Mouse (Mus musculus): Measurements from ENCODE around the gene Leng8.

Leng8 gene

DNA sequence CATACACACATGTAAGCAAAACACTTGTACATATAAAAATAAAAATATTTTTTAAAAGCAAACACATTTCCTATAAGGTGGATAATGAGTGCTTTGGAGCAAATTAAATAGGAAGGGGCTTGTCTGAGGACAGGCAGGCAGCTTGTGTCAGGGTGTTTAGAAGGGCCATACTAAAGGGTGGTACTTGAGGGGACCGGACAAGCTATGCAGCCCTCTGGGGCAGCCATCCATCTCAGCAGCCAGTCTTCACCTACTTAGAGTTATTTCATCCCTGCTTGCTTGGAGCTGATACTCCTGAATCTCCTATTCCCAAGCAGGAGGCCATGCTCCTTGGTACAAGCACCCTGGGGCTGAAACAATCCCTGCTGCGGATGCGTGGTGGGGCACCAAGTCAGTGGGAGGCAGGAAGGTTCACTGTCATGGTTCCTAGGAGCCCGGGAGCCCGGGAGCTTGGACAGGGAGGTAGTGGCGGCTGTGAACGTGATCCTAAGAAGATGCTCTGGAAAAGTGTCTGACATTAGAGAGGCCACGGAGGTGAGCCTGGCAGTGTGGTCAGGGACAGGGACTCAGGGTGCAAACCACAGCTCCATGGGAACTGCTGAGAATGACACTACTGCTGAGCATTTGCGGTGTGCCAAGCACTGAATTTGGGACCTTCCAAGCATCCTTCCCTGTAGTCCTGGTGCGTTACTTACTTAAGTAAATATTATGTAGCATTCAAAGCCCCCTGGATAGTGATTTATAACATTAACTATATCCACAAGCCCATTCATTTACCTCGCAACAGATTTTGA lies 9.7 kb upstream of the Leng8 start:
- DNase-seq (ENCODE audit: low spot score): no peak

DNA sequence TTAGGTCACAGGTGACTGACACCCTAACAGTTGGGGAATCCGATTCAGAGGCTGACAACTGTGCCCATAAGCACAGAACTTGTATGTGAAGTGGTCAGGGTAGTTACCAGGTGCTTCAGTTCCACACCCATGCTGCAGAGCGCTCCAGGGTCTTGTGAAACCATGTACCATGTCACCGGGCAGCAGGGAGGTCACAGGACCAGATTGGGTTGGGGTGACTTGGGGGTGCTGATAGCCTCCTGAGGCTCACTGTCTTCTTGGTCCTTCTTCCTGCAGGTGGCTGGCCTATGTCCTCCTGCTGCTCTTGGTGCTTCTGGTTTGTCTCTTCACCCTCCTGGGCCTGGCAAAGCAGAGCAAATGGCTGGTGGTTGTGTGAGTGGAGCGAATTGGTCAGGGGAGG lies 8.9 kb upstream of the Leng8 start:
- DNase-seq (ENCODE audit: low spot score): no peak

DNA sequence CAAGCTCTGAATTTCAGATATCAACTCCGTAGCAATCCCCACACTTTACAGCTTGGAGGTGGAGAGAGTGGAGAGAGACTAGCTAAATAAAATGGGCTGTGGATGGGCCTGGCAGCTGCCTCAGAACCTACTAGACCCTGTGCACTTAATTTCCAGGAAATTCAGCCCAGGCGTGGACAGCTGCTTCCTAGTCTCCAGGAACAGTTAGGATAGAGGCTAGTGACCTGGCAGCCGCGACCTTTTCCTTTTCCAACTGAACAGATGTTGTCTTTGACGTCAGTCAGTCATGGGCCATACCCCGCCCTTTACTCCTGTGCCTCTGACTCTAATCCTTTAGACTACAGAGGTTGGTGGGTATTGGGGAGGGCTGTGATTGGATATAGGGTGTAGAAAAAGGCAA lies 8.0 kb upstream of the Leng8 start:
- DNase-seq (ENCODE audit: low spot score): no peak

DNA sequence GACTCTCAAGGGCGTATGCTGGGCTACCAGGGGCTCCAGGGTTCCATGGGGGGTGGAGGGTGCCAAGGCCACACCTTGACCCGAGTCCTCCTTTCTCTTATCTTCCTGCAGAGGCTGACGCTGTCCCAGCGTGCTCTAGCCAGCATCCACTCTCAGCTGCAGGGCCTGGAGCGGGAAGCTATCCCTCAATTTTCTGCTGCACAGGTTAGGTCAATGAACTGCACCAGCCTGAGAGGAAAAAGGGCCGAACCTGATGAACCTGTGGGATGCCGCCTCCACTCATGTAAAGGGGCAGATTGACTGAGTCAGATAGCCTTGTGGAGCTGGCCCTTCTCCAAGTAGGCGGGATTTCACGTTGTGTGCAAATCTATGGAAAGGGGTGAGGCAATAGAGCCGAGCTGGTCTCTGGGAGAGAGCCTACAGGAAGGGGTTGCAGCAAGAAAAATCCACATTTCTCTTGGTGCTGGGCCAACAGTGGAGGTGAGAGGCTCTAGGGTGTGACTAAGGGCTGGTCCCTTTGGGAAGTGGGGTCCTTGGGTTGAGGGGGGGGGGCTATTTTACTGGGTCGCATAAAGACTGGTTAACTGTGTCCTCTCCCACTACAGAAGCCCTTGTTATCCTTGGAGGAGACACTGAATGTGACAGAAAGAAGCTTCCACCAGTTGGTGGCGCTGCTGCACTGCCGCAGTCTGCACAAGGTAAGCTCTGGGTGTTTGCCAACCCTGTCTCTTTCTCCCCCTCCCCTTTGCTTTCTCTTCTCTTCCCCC lies 6.0 kb upstream of the Leng8 start:
- DNase-seq (ENCODE audit: low spot score): peak; percentile 67

DNA sequence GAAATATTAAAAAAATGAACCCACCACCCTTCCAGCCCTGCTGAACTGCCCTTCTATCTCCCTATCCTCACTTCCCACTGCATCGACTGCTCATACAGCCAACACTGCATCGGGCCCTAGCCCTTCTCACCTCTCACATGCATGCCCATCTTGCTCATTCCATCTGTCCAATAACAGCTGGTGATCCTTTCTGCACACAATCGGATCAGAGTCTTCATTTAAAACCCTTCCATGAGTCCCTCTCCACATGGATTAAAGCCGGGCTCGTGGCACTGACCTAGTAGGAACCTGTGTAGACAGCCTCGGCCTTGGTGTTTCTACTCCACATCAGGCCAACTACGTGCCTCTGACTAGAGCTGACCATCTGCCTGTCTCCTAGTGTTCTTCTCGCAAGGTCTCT lies 4.9 kb upstream of the Leng8 start:
- no peak for DNase-seq (ENCODE audit: low spot score)

DNA sequence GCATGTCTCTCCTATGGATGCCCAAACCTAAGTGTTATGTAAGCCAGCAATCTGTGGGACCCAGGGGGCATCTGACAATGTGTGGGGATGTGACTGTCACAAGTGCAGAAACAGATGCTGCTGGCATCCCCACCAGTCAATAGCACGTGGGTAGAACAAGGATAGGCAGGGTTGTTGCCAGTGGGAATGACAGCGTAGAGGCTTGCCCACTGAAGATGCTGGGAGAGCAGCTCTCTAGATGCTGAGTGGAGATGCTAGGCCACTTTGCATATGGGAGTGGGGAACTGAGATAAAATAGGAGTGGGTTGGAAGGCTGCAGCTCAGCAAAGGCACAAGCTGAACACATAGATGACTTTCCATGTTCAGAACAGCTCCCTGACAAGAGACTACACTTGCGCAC lies 4.3 kb upstream of the Leng8 start:
- DNase-seq (ENCODE audit: low spot score): no peak

DNA sequence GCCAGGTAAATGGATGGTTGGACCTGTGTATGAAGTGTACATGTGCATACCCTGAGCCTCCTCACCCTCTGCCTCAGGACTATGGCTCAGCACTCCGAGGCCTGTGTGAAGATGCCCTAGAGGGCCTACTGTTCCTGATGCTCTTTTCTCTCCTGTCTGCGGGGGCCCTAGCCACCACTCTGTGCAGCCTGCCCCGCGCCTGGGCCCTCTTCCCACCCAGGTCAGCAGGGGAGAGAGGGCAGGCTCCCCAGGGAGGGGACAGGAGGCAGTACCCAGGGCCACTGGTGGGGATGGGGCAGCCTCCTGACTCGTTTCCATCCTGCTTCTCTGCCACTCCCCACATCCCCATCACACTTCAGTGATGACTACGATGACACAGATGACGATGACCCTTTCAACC lies 3.8 kb upstream of the Leng8 start:
- no peak for DNase-seq (ENCODE audit: low spot score)

DNA sequence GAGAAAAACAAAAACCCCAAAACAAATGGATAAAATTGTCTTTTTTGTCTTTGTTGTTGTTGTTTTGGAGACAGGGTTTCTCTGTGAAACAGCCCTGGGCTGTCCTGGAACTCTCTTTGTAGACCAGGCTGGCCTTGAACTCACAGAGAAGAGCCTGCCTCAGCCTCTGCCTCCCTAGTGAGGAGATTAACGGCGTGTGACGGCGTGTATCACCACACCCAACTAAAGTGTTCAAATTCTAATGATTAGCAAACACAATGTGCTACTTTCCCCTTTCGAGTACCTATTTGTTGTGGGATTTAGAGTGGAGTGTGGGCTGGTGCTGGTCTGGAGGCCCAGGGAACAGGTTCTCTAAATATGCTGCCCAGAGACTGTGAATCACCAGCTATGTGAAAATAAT lies 1.9 kb upstream of the Leng8 start:
- no peak for DNase-seq (ENCODE audit: low spot score)

DNA sequence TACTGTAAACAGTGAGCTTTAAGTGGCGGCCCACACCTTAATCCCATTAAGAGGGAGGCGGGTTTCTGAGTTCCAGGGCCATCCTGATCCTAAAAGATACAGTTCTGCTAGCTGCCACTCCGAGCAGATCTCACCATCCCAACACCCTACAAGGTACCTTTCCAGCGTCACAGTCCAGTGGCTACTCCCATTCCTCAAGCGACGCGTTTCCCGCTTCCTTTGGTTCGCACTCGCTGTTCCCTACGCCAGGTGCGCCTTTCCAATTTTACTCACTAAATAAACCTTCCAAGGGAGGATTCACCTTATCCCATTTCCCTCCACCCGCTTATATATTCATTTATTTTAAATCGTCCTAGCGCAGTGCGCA lies 452 bp upstream of the Leng8 start:
- no peak for DNase-seq (ENCODE audit: low spot score)

DNA sequence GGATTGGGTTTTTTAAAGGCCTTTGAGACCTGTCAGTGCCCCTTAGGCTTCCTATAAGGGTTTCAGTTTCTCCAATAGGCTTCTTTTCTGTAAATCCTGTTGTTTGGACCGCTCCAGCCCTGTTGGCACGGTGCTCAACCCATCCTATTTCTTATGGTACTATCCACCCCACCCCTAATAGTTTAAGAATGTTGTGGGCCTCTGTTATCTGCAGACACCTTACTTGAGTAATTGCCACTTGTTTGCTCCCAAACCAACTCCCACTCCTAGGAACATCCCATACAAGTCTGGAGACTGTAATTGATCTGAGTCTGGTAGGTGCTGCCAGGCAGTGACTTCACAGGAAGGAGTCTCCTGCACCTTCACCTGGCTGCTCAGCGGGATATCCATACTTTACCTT lies 907 bp downstream of the Leng8 start:
- no peak for DNase-seq (ENCODE audit: low spot score)

DNA sequence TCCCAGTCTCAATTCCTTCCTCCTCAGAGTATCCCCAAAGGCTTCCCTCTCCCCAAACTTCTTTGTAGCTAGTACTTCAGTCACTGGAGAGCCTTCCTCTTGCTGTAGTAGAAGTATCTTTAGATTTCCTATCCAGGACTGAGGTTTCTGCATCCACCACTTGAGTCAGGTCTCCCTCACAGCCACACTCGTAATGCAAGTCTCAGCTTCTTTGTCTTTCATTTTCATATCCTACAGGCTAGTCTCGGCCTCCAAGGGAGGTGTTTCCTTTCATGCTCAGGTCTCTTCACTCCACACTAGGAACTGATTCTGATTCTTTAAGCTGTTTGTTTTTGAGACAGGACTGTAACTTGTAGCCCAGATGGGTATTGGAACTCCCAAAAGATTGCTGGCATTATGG lies 1.3 kb downstream of the Leng8 start:
- DNase-seq (ENCODE audit: low spot score): no peak

DNA sequence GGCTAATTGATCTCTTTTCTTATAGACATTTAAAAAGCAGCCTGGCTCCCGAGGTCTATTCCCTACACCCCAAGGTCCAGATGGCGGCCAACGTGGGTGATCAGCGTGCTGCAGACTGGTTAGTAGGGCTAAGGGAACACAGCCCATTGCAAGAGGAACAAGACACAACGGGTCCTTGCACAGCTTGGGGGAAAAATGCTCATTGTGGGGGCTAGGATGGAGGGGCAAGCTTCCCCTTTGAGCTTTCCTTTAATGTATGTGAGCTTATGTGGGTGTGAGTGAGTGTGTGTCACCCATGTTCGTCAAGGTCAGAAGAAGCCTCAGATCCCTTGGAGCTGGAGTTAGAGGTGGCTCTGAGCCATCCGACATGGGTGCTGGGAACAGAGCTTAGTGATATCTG lies 1.8 kb downstream of the Leng8 start:
- DNase-seq (ENCODE audit: low spot score): no peak

DNA sequence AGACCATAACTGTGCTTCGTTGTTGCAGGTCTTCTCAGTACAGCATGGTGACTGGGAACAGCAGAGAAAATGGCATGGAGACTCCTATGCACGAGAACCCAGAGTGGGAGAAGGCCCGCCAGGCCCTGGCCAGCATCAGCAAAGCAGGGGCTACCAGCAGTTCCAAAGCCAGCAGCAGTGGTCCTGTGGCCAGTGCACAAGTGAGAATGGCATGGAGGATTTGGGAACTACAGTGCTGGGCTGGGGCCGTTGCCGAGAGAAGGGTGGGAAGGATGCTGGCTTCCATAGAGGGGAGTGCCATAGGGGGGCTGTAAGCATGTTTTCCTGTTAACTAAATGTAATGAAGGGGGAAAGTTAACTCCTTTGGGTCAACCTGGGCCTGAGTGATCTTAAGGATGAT lies 2.6 kb downstream of the Leng8 start:
- no peak for DNase-seq (ENCODE audit: low spot score)

DNA sequence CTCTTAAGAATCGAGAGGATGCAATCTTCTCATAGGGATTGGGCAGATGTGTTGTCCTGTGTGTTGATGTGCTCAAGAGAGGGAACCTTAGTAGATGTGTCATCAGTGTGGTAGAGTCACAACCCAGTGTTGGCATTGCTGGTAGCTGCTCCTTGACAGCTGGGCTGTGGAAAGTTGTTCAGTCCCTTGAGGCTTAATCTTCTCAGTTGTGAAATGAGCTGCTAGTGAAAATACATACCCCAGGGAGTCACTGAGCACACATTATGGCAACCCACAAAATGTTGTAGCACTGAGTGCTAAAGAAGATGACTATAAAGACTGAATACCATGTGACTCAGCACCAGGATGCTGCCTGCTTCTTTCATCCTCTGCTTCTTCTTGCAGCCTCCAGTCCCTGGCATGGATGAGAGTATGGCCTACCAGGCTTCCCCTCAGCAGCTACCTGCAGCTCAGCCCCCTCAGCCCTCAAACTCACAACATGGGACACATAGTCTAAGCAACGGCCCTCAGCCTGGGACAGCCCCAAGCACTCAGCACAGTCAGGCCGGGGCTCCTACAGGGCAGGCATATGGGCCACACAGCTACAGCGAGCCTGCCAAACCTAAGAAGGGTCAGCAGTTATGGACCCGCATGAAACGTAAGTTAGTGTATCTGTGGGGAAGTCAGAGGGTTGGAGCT lies 4.9 kb downstream of the Leng8 start:
- no peak for DNase-seq (ENCODE audit: low spot score)

DNA sequence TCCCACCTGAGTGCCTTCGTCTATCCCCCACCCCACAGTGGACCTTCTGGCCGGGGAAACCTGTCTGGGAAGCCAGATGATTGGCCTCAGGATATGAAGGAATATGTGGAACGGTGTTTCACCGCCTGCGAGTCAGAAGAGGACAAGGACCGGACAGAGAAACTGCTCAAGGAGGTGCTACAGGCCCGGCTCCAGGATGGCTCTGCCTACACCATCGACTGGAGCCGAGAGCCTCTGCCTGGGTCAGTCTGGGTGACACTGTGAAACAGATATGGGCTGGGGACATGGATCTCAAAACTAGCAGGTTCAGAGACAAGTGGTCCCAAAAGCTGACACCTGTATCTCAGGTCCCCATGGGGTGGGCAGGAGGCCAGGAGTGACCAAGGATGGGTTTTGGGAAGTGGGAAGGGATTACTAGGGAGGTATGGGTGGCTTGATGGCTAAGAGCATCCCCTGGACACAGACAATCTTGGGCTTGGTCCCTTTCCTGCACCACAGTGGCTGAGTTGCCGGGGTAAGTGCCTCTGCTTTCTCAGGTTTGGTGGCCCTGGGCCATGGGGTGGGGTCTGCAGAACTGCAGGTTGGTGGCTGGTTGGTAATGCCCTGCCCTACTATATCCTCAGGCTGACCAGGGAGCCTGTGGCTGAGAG lies 6.1 kb downstream of the Leng8 start:
- DNase-seq (ENCODE audit: low spot score): no peak

DNA sequence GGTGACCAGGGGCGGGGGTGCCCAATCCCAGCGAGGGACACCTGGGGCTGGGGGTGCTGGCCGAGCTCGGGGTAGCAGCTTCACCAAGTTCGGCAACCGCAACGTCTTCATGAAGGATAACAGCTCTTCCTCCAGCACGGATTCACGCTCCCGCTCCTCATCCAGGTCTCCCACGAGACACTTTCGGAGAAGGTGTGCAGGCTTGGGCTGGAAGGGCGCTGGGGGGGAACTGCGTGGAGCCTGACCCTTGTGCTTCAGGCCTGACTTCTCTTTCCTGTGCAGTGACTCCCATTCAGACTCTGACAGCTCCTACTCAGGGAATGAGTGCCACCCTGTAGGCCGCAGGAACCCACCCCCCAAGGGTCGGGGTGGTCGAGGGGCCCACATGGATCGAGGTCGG lies 6.7 kb downstream of the Leng8 start:
- no peak for DNase-seq (ENCODE audit: low spot score)

DNA sequence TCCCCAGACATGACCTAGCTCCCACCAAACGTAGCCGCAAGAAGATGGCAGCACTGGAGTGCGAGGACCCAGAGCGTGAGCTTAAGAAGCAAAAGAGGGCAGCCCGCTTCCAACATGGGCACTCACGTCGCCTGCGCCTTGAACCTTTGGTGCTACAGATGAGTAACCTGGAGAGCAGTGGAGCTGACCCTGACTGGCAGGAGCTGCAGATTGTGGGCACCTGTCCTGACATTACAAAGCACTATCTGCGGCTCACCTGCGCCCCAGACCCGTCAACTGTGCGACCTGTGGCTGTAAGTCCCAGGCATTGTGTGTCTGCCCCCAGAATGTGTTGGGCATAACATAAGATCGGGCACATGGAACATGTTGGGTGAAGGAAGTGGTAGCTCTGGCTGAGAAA lies 7.2 kb downstream of the Leng8 start:
- DNase-seq (ENCODE audit: low spot score): no peak

DNA sequence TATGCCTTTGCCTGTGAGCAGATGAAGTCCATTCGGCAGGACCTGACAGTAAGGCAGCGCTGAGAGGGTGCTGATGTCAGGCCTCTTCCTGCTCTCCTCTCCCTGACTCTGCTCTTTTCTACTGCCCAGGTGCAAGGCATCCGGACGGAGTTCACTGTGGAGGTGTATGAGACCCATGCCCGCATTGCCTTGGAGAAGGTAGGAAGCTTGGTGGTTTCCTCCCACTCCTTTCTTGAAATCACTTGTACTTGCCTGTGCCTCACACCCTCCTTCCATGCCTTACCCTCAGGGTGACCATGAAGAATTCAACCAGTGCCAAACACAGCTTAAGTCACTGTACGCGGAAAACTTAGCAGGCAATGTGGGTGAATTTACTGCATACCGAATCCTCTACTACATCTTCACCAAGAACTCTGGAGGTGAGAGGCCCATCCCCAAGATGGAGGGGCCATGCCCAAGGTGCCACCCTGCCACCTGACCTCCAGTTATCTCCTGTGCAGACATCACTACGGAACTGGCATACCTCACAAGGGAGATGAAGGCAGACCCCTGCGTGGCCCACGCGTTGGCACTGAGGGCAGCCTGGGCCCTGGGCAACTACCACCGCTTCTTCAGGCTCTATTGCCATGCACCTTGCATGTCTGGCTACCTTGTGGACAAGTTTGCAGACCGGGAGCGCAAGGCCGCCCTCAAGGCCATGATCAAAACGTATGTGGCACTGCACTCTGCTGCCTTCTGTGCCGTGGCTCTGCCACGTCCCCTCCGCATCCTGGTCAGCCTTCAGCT lies 8.1 kb downstream of the Leng8 start:
- DNase-seq (ENCODE audit: low spot score): no peak

DNA sequence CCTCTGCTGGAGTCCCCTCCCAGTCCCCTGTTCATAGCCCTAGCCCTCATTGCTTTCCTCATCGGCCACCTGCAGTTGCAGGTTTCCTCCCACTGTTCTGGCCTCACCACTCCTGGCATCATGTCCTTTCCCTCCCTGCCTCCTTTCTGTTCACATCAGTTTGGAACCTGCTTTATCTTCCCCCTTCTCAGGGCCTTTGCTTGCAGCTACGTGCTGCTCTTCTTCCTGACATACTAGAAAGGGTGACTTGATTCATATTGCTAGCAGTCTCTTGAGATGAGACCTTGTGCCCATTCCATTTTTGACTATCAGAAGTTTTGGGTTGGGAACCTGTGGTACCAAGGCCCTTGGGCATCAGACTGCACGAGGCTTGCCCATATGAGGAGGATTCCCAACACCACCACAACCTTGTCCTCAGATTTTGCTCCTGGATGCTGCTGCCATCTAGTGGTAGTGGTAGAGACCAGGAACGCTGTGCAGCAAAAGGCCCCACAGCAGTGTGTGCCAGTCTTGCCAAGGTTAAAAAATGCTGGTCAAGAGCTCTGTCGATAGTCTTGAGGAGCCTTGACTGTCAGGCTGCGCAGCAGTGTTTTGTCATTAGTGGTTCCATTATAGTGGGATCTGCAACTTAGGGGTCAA lies 8.8 kb downstream of the Leng8 start:
- DNase-seq (ENCODE audit: low spot score): peak; percentile 67

DNA sequence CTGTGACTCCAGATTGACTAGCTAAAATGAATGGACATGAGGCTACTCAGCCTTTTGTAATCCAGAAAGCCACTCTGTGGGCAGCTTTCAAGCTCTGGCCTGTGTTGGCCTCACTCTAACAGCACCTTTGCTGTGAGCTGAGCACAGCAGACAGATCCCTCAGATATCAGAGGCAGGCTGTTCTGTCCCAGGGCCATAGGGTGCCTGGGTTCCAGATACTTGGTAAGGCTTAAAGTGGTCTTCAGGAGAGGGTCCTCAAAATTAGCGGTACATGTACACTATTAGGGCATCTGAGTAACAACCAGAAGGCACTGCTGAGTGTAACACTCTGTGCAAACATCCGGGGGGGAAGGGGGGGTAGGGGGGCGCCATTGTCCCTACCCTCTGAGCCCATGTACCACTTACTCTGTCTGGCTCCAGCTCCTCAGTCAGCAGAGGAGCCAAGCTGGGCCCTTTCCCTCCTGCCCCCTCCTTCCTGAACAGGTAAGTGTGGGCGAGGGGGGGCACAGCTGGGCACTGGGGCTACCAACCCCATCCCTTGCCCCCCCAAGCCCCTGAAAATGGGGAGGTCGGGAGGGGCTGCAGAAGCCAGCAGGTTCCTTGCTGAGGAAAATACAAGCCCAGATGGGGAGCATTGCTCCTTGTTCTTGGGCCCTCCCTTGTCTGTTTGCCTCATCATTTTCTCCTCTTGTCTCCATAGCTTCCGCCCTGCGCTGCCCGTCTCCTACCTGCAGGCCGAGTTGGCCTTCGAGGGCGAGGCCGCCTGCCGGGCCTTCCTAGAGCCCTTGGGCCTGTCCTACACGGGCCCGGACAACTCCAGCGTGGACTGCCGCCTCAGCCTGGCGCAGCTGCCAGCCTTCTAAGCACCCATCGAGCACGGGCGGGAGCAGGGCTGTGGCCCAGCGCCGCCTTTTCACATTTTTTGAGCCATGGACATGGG lies 9.7 kb downstream of the Leng8 start:
- DNase-seq (ENCODE audit: low spot score): no peak

All from adipocyte (in vitro differentiated cells).